Mouse (Mus musculus) limb, embryonic 10.5 days (tissue): ENCODE data around the gene Sp1. TPM values are rescaled to one million over a fixed set of nuclear protein-coding genes. Genes with fewer than 3 reads are reported as not detected.

Experiments used
- DNase-seq: peaks from one replicate; pipeline ENCODE4 v3.0.0-alpha.2; 2017; ENCODE audit warnings: low spot score
- H3K27ac ChIP-seq: fragments of 300-500 bp; sonication (generic); 2 replicates; pipeline ENCODE4 v1.5.1; 2016; ENCODE audit warnings: mild to moderate bottlenecking
- H3K27me3 ChIP-seq: fragments of 300-500 bp; sonication (generic); 2 replicates; pipeline ENCODE4 v1.6.1; 2016; ENCODE audit warnings: low read depth, mild to moderate bottlenecking; ENCODE audit not compliant: poor library complexity, severe bottlenecking
- H3K36me3 ChIP-seq: fragments of 300-500 bp; sonication (generic); 2 replicates; pipeline ENCODE4 v1.6.1; 2016; ENCODE audit warnings: mild to moderate bottlenecking, moderate library complexity
- H3K4me1 ChIP-seq: fragments of 300-500 bp; sonication (generic); 2 replicates; pipeline ENCODE4 v1.6.1; 2016
- H3K4me3 ChIP-seq: fragments of 300-500 bp; sonication (generic); 2 replicates; pipeline ENCODE4 v1.5.1; 2016; ENCODE audit warnings: mild to moderate bottlenecking, moderate library complexity
- H3K9me3 ChIP-seq: fragments of 300-500 bp; sonication (generic); replicated peaks from 2 replicates; pipeline ENCODE4 v1.6.1; 2016; ENCODE audit warnings: mild to moderate bottlenecking
- WGBS: fragments of 180-500 bp; shearing (Covaris S2); methylation state at CpG from one replicate; pipeline ENCODE4 v1.1.7; 2016; 5-methylcytosine and 5-hydroxymethylcytosine counted together
- polyA plus RNA-seq: library from polyadenylated mRNA; unstranded; fragments of >200 nt; fragmentation: Nextera tagmentation; extraction: Ambion mirVana; gene quantifications from 2 replicates; pipeline ENCODE4 v1.2.1, GENCODE M21; 2016

Gene Sp1
- polyA plus RNA-seq, 1 experiment from 2014 or later, result 9.8 TPM

GRCm38 (mm10) chr15:102423602-102424240 lies 17.8 kb downstream of the Sp1 start:
- H3K27ac ChIP-seq, result no peak overlapping the region
- H3K36me3 ChIP-seq, result peaks cover 86% of the 10 kb centered on the region
- WGBS, result 92% methylated on average over 2 of the region's 2 CpGs

DNA sequence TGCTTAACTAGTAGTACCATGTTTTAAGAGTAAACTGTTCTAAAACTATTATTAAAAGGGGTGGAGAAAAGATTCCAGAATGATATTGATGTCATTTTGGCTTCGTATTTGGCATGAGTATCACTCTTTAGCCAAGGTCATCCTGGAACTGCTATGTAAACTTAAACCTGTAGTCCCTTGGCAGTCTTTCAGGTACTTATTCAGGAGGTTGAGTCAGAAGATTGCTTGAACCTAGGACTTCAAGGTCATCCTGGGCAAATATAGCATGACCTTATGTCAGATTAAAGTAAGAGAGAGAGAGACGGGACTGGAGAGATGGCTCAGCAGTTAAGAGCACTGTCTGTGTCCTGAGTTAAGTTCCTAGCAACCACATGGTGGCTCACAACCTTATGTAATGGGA lies 18.7 kb downstream of the Sp1 start:
- Histone ChIP-seq H3K4me1 (no peaks in the 10 kb centered on the region), H3K27ac (no peak overlapping the region), H3K9me3 (no peaks in the 10 kb centered on the region), H3K36me3 (peaks cover 86% of the 10 kb centered on the region), H3K27me3 (no peaks in the 10 kb centered on the region), H3K4me3 (no peak overlapping the region)
- 89% methylated on average over 2 of the region's 2 CpGs for WGBS
- DNase-seq, result no peak

More at GRCm38 (mm10) chr15:102423602-102424240, 17.8 kb downstream of the Sp1 start:
- Histone ChIP-seq H3K9me3 (no peaks in the 10 kb centered on the region), H3K27me3 (no peaks in the 10 kb centered on the region), H3K4me3 (no peak overlapping the region), H3K4me1 (no peaks in the 10 kb centered on the region)
- no peak for DNase-seq

DNA sequence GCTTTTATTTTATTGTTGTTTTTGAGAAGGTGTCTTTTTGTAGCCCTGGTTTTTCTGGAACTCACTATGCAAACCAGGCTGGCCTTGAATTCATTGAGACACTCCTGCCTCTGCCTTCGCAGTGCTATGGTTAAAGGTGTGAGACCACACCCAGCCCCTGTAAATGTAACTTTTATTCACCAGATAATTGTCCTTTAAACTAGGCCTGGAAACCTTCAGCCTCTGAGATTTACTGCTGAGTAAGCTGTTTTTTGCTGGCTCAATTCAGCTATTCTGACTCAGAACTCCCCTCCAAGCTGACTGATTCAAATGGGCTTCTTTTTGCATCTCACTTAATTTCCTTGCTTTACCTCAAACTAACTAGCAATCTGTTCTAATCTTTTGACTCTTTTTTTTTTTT lies 21.0 kb downstream of the Sp1 start:
- DNase-seq, result no peak
- WGBS, result 94% methylated on average over 1 of the region's 1 CpGs
- no peak overlapping the region for H3K27ac ChIP-seq
- no peaks in the 10 kb centered on the region for H3K4me1 ChIP-seq
- H3K4me3 ChIP-seq, result no peak overlapping the region
- peaks cover 97% of the 10 kb centered on the region for H3K36me3 ChIP-seq
- no peaks in the 10 kb centered on the region for H3K27me3 ChIP-seq
- H3K9me3 ChIP-seq, result no peaks in the 10 kb centered on the region

DNA sequence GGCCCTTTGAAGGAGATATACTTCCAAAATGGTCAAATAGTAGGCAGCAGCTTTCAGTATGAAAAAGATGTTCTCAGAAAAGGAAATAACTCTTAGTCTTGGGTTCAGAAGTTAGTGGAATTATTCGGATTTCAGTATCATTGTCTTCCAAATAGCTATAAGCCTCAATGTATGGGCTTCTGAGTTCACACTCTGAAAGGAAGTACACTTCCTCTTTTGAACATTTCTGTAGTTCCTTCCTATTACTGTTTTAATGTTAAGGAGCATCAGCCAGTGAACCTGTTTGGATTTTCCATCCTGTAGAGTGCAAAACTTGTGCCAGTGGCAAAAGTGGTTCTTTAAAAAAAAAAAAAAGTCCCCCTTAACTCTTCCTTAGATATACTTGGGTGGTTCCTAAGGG lies 26.1 kb downstream of the Sp1 start:
- H3K4me1 ChIP-seq, result no peaks in the 10 kb centered on the region
- no peaks in the 10 kb centered on the region for H3K9me3 ChIP-seq
- H3K27ac ChIP-seq, result no peak overlapping the region
- peaks cover 94% of the 10 kb centered on the region for H3K36me3 ChIP-seq
- H3K27me3 ChIP-seq, result no peaks in the 10 kb centered on the region
- WGBS, result 90% methylated on average over 1 of the region's 1 CpGs
- no peak overlapping the region for H3K4me3 ChIP-seq
- DNase-seq, result no peak

GRCm38 (mm10) chr15:102433173-102433572 lies 27.2 kb downstream of the Sp1 start:
- 95% methylated on average over 4 of the region's 4 CpGs for WGBS
- no peaks in the 10 kb centered on the region for H3K4me1 ChIP-seq
- no peak overlapping the region for H3K27ac ChIP-seq
- H3K36me3 ChIP-seq, result peaks cover 91% of the 10 kb centered on the region
- H3K27me3 ChIP-seq, result no peaks in the 10 kb centered on the region
- H3K4me3 ChIP-seq, result no peak overlapping the region
- DNase-seq, result no peak
- H3K9me3 ChIP-seq, result no peaks in the 10 kb centered on the region

DNA sequence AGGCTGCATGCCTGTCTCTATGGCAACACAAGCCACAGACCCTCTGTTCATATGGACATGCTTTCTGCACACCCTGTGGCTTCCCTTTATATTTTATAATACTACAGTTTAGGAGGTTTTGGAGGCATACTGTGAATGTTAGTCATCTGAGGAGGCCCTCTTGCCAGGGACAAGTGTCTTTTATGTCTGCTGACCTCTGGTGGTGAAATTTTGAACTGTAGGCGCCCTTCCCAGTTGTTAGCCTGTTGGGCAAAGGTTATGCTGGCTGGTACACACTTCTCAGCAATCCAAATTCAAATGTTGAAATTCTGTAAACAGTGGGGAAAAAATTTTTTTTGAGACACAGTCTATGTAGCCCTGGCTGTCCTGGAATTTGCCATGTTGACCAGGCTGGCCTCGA lies 36.5 kb downstream of the Sp1 start:
- 0 out of 2 replicates have a peak, but pooled peaks cover 3% of the 10 kb centered on the region for H3K4me1 ChIP-seq
- peaks cover 7% of the 10 kb centered on the region; the same call in 1 of the 2 replicates for H3K36me3 ChIP-seq
- no peaks in the 10 kb centered on the region for H3K9me3 ChIP-seq
- no peaks in the 10 kb centered on the region for H3K27me3 ChIP-seq
- peak; percentile 87 for DNase-seq
- 48% methylated on average over 2 of the region's 2 CpGs for WGBS
- H3K4me3 ChIP-seq, result no peak overlapping the region
- H3K27ac ChIP-seq, result no peak overlapping the region

- no peak within 1 kb of the TSS for H3K27ac ChIP-seq
- H3K4me1 ChIP-seq, result 0 out of 2 replicates have a peak, but pooled peaks cover 3% of the 10 kb centered on the region
- H3K9me3 ChIP-seq, result no peaks in the 10 kb centered on the region
- WGBS, result 60% methylated on average over 8 of the region's 8 CpGs
- H3K27me3 ChIP-seq, result no peaks in the 10 kb centered on the region
- no peaks in the 10 kb centered on the region for H3K36me3 ChIP-seq
- no peak for DNase-seq
- H3K4me3 ChIP-seq, result no peak within 1 kb of the TSS
Measured at GRCm38 (mm10) chr15:102445146-102445545, 39.2 kb downstream of the Sp1 start, which contains the start of gene Amhr2. Amhr2 (plus strand) TSS chr15:102445367.

DNA sequence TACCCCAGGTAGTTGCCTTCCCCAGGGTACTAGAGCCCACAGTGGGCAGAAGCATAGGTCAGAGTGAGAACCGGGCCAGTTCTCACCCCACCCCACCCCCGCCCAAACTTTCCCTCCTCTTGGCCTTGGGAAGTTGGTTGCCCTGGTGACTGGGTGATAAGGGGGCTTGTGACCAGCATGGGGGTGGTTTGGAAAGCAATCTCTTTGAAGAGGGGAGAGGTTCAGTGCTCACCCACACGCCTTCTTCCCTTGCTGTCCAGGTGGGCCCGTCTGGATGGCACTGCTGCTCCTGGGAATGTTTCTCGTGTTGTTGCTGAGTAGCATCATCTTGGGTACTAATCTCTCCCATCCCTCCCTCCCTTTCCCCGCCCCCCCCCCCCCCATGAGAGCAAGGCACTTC lies 40.5 kb downstream of the Sp1 start:
- Histone ChIP-seq H3K9me3 (no peaks in the 10 kb centered on the region), H3K27ac (no peak overlapping the region), H3K27me3 (no peaks in the 10 kb centered on the region), H3K36me3 (no peaks in the 10 kb centered on the region), H3K4me3 (no peak overlapping the region), H3K4me1 (peaks cover 6% of the 10 kb centered on the region; the same call in 1 of the 2 replicates)
- no peak for DNase-seq
- 44% methylated on average over 5 of the region's 6 CpGs for WGBS

GRCm38 (mm10) chr15:102449366-102449765 lies 43.4 kb downstream of the Sp1 start:
- Histone ChIP-seq H3K9me3 (no peaks in the 10 kb centered on the region), H3K36me3 (no peaks in the 10 kb centered on the region), H3K27ac (no peak overlapping the region), H3K4me1 (peaks cover 6% of the 10 kb centered on the region; the same call in 1 of the 2 replicates), H3K27me3 (no peaks in the 10 kb centered on the region), H3K4me3 (no peak overlapping the region)
- 51% methylated on average over 8 of the region's 8 CpGs for WGBS
- DNase-seq, result no peak

- no peak for DNase-seq
Measured at GRCm38 (mm10) chr15:102450928-102451327, 45.0 kb downstream of the Sp1 start.

DNA sequence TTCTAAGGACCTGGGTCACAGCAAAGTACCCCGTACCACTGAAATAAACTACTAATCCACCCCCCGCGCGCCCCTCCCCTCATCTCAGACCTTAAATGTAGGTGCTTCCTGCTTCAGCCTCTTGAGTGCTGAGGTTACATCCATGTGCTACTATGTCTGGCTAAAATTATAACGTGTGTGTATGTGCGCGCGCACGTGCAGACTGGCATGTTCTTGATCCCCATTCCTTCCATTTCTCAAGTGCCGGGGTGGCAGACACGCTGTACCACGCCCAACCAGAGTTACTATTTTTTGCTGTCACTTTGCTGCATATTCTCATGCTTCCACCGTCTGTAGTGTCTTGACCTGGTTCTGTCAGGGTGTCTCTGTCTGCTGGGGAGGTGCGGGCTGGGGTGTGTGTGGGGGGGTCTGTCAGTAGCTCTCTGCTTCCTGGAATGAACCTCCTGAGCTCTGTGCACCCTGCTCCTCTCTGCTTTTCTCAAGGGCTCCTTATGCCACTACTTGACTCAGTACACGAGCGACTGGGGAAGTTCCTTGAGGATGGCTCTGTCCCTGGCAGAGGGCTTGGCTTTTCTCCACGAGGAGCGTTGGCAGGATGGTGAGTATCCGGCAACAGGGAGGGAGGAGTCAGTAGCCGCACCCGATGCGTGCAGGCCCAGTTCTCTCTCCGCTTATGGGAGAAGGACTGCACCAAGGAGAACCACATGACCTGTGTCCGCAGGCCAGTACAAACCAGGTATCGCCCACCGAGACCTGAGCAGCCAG lies 45.9 kb downstream of the Sp1 start:
- Histone ChIP-seq H3K4me1 (peaks cover 2% of the 10 kb centered on the region; the same call in 1 of the 2 replicates), H3K4me3 (no peak overlapping the region), H3K9me3 (no peaks in the 10 kb centered on the region), H3K27me3 (no peaks in the 10 kb centered on the region), H3K27ac (no peak overlapping the region), H3K36me3 (no peaks in the 10 kb centered on the region)
- no peak for DNase-seq
- WGBS, result 82% methylated on average over 26 of the region's 26 CpGs

More at GRCm38 (mm10) chr15:102450928-102451327, 45.0 kb downstream of the Sp1 start:
- no peaks in the 10 kb centered on the region for H3K36me3 ChIP-seq
- no peaks in the 10 kb centered on the region for H3K27me3 ChIP-seq
- 47% methylated on average over 7 of the region's 7 CpGs for WGBS
- H3K4me3 ChIP-seq, result no peak overlapping the region
- H3K4me1 ChIP-seq, result peaks cover 2% of the 10 kb centered on the region; the same call in 1 of the 2 replicates
- no peaks in the 10 kb centered on the region for H3K9me3 ChIP-seq
- H3K27ac ChIP-seq, result no peak overlapping the region

DNA sequence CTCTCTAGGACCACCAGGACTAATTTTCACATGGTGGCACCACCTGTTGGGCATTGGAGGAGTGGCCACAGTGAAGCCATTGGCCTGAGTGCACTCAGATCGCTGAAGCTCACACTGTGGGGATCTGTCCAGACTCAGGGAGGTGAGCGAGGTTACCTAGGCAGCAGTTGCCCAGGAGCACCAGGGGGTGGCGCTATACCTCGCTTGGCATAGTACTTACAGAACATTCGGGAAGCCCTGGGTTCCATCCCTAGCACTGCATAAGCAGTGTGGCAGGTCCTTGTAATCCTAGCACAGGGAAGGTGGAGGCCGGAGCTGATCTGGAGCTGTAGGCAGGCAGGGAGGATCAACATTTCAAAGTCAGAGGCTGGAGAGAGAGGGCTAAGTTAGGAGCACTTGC lies 50.0 kb downstream of the Sp1 start:
- peak; percentile 43 for DNase-seq
- Histone ChIP-seq H3K27me3 (no peaks in the 10 kb centered on the region), H3K4me1 (peaks cover 24% of the 10 kb centered on the region), H3K27ac (no peak overlapping the region), H3K4me3 (no peak overlapping the region), H3K9me3 (no peaks in the 10 kb centered on the region), H3K36me3 (no peaks in the 10 kb centered on the region)
- WGBS, result 37% methylated on average over 6 of the region's 6 CpGs

DNA sequence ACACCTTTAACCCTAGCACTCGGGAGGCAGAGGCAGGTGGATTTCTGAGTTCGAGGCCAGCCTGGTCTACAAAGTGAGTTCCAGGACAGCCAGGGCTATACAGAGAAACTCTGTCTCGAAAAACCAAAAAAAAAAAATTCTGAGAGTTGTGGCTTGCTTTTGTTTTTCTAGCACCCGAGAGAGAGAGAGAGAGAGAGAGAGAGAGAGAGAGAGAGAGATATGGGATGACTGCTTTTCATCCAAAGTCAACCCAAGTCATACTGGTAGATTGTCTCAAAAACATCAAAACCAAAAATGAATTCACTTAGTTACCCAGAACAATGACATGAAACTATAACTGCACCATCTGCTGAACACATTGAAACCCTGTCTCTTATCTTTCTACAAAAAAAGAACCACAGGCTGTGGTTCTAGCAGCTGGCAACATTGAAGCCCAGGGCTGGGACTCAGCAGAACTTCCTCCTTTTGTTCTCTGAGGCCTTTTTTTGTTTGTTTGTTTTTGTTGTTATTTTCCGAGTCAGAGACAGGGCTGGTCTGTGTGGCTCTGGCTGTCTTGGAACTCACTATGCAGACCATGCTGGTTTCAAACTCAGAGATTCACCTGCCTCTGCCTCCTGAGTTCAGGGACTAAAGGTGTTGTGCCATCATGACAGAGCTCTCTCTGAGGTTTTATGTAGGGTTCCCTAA lies 52.2 kb downstream of the Sp1 start:
- Histone ChIP-seq H3K4me3 (peak overlapping the region; percentile 56), H3K27ac (0 out of 2 replicates have a peak overlapping the region, but pooled peaks have one; percentile 66), H3K27me3 (no peaks in the 10 kb centered on the region), H3K4me1 (peaks cover 24% of the 10 kb centered on the region), H3K9me3 (no peaks in the 10 kb centered on the region), H3K36me3 (peaks cover 7% of the 10 kb centered on the region)
- DNase-seq, result no peak
- WGBS, result 78% methylated on average over 5 of the region's 5 CpGs
